In genomic region chr6:149374986-149375457, GRCm38 (mm10) we compare ENCODE assay signal across 8 mouse cellular contexts. TPM values are rescaled to one million over a fixed set of nuclear protein-coding genes. Genes with fewer than 3 reads are reported as not detected.
DNase-seq lines count a peak whose midpoint lies in the region; ATAC-seq and TF ChIP-seq lines count a peak whose summit lies in the region.

No protein-coding gene starts in this region.

- peak; percentile 46; the same call in 1 of the 2 replicates for TF ChIP-seq CTCF in spleen, adult 2 months (IDR thresholded peaks at IDR 0.05; ENCODE audit: extremely low read depth, insufficient read depth, insufficient read length, insufficient replicate concordance)

- no peak overlapping the region for H3K9ac ChIP-seq in neural tube, embryonic 15.5 days (replicated peaks)

- no peak overlapping the region for H3K4me2 ChIP-seq in neural tube, embryonic 15.5 days

- WGBS in neural tube, embryonic 15.5 days, result 71% methylated on average over 2 of the region's 2 CpGs
- WGBS in spleen, adult 2 months, result 0% methylated on average over 2 of the region's 2 CpGs

- peak; percentile 43 for DNase-seq in neural tube, embryonic 10.5 days (ENCODE audit: extremely low spot score, low spot score)
- peak; percentile 20 to 44 for DNase-seq in frontal cortex, postnatal 10 days (ENCODE audit: low spot score in 2 of 2)
- DNase-seq in left cerebral cortex, adult 9 months (ENCODE audit: low spot score in 2 of 2), result peak; percentile 9 to 56
- DNase-seq in spleen, adult 2 months (ENCODE audit: low read depth in 1 of 2, low spot score in 2 of 2), result peak; percentile 75 to 85

- H3K27me3 ChIP-seq in neural tube, embryonic 15.5 days (replicated peaks), result no peaks in the 10 kb centered on the region
- no peaks in the 10 kb centered on the region for H3K27me3 ChIP-seq in megakaryocyte, embryonic 14.5 days (replicated peaks)
- H3K27me3 ChIP-seq in spleen, adult 2 months (ENCODE audit: control insufficient read depth, insufficient read depth, low read length), result no peaks in the 10 kb centered on the region

- H3K4me1 ChIP-seq in neural tube, embryonic 15.5 days, result no peaks in the 10 kb centered on the region
- peaks cover 11% of the 10 kb centered on the region; the same call in 1 of the 2 replicates for H3K4me1 ChIP-seq in megakaryocyte, embryonic 14.5 days
- no peaks in the 10 kb centered on the region for H3K4me1 ChIP-seq in spleen, adult 2 months (ENCODE audit: control insufficient read depth, insufficient read depth, insufficient read length)

- no peak overlapping the region for H3K27ac ChIP-seq in neural tube, embryonic 15.5 days (replicated peaks)
- H3K27ac ChIP-seq in spleen, adult 2 months (ENCODE audit: insufficient read depth, low read length), result no peak overlapping the region; the same call in 1 of the 2 replicates

- no peak for TF ChIP-seq POLR2A in spleen, adult 2 months (IDR thresholded peaks at IDR 0.05; ENCODE audit: low read depth, low read length)

- H3K4me3 ChIP-seq in neural tube, embryonic 15.5 days (replicated peaks), result no peak overlapping the region
- peak overlapping the region; percentile 84 for H3K4me3 ChIP-seq in megakaryocyte, embryonic 14.5 days (replicated peaks)
- no peak overlapping the region for H3K4me3 ChIP-seq in spleen, adult 2 months (ENCODE audit: extremely low read depth, insufficient read depth, insufficient read length)

- no peaks in the 10 kb centered on the region for H3K36me3 ChIP-seq in neural tube, embryonic 15.5 days
- no peaks in the 10 kb centered on the region for H3K36me3 ChIP-seq in megakaryocyte, embryonic 14.5 days (replicated peaks; ENCODE audit: low read length)
- no peaks in the 10 kb centered on the region for H3K36me3 ChIP-seq in spleen, adult 2 months (ENCODE audit: control insufficient read depth, insufficient read depth, low read length)

- H3K9me3 ChIP-seq in neural tube, embryonic 15.5 days (replicated peaks), result no peaks in the 10 kb centered on the region
- H3K9me3 ChIP-seq in megakaryocyte, embryonic 14.5 days, result no peaks in the 10 kb centered on the region

- no peak for ATAC-seq in neural tube, embryonic 15.5 days (ENCODE audit: low FRiP score)
- ATAC-seq in cerebellum, adult (ENCODE audit: insufficient number of reproducible peaks, low FRiP score, low TSS enrichment), result peak; percentile 74
- peak; percentile 91 for ATAC-seq in inflammation-experienced regulatory T-cells, adult 6 months

RNA-seq across cellular contexts. Expression of gene Bicd1, which starts 33.7 kb away (rescaled TPM):
- polyA plus RNA-seq in neural tube, embryonic 15.5 days (2015; fragmentation: Nextera tagmentation; extraction: Ambion mirVana), result 42.3 and 50.5 TPM in 2 replicates
- 10 to 100 TPM; 13.2 to 23.7 (median 15.9) TPM for polyA plus RNA-seq in inflammation-experienced regulatory T-cells, adult 6 months (2017; shearing (Covaris generic))
- 0.28 and 0.79 TPM in 2 replicates for polyA plus RNA-seq in megakaryocyte, embryonic 14.5 days (2012; ENCODE audit: insufficient read depth, low replicate concordance)
- 0.39 and 0.43 TPM in 2 replicates for polyA plus RNA-seq in spleen, adult 2 months (2012; rRNA removed)
